Mouse (Mus musculus): ENCODE results near the gene Agap3.

- no peak for TF ChIP-seq TAL1 (IDR thresholded peaks at IDR 0.05; ENCODE audit: low read length)
- no peak for TF ChIP-seq GATA1 (IDR thresholded peaks at IDR 0.05; ENCODE audit: low read length)
These were observed 48.9 kb downstream of the Agap3 start for GRCm38 (mm10) chr5:24500851-24501250.

Measured in erythroblast, embryonic 14.5 days (primary cell).